Mouse (Mus musculus) olfactory bulb, adult 2 months (tissue): ENCODE measurements around the gene Icam1. TPM values are rescaled to one million over a fixed set of nuclear protein-coding genes. Genes with fewer than 3 reads are reported as not detected.

ENCODE experiments used
- H3K27ac ChIP-seq: fragments of 200-500 bp; 2 replicates; pipeline ENCODE4 v1.5.1; 2012; ENCODE audit warnings: low read depth, low read length; ENCODE audit not compliant: insufficient read depth
- H3K4me1 ChIP-seq: fragments of 200-500 bp; 2 replicates; pipeline ENCODE4 v1.6.1; 2012; ENCODE audit warnings: low read length; ENCODE audit not compliant: control insufficient read depth, insufficient read depth
- H3K4me3 ChIP-seq: fragments of 200-500 bp; 2 replicates; pipeline ENCODE4 v1.5.1; 2012; ENCODE audit warnings: mild to moderate bottlenecking, low read depth, low read length, moderate library complexity; ENCODE audit not compliant: insufficient read depth
- CTCF ChIP-seq: fragments of 200-500 bp; IDR thresholded peaks from 2 replicates; pipeline ENCODE4 v1.5.1; 2012; ENCODE audit warnings: low read depth, mild to moderate bottlenecking, low read length, moderate library complexity; ENCODE audit not compliant: insufficient read depth
- POLR2A ChIP-seq: fragments of 200-500 bp; IDR thresholded peaks from 2 replicates; pipeline ENCODE4 v1.6.1; 2012; ENCODE audit warnings: mild to moderate bottlenecking, low read depth, low read length, moderate library complexity; ENCODE audit not compliant: insufficient read depth
- WGBS: fragments of 180-500 bp; shearing (Covaris S2); methylation state at CpG from one replicate; pipeline ENCODE4 v1.1.7; 2018; 5-methylcytosine and 5-hydroxymethylcytosine counted together
- polyA plus RNA-seq: library from polyadenylated mRNA; stranded (reverse); fragments of >200 nt; gene quantifications from 2 replicates; pipeline ENCODE4 v1.2.4, GENCODE M21; 2012; ENCODE audit warnings: low replicate concordance; ENCODE audit not compliant: missing spikeins, insufficient read depth, insufficient read length

Icam1 gene
- polyA plus RNA-seq, 1 experiment = not detected

- TF ChIP-seq POLR2A = no peak
- no peak for TF ChIP-seq CTCF
- Histone ChIP-seq H3K4me1 (peaks cover 18% of the 10 kb centered on the region), H3K27ac (no peak overlapping the region), H3K4me3 (no peak overlapping the region)
- WGBS = 55% methylated on average over 3 of the region's 3 CpGs
Observed at GRCm38 (mm10) chr9:21045235-21045634, 29.4 kb downstream of the Icam1 start.

GRCm38 (mm10) chr9:21051578-21051977 lies 35.8 kb downstream of the Icam1 start:
- 69% methylated on average over 10 of the region's 10 CpGs for WGBS
- Histone ChIP-seq H3K27ac (no peak overlapping the region), H3K4me1 (no peaks in the 10 kb centered on the region), H3K4me3 (no peak overlapping the region)
- TF ChIP-seq POLR2A (no peak), CTCF (no peak)

- Histone ChIP-seq H3K27ac (peak overlapping the region; percentile 55), H3K4me3 (no peak overlapping the region)
- 94% methylated on average over 2 of the region's 2 CpGs for WGBS
Observed at GRCm38 (mm10) chr9:21062928-21063327, 47.1 kb downstream of the Icam1 start.

GRCm38 (mm10) chr9:21067006-21067684 lies 51.4 kb downstream of the Icam1 start, which contains the start of gene Zglp1:
Zglp1 (minus strand) TSS chr9:21067093.
- no peak for TF ChIP-seq CTCF
- no peak for TF ChIP-seq POLR2A
- H3K27ac ChIP-seq = no peak within 1 kb of the TSS
- WGBS = 89% methylated on average over 27 of the region's 27 CpGs
- peaks cover 14% of the 10 kb centered on the region for H3K4me1 ChIP-seq
- no peak within 1 kb of the TSS for H3K4me3 ChIP-seq

More at GRCm38 (mm10) chr9:21062928-21063327, 47.1 kb downstream of the Icam1 start:
- peaks cover 11% of the 10 kb centered on the region for H3K4me1 ChIP-seq
- TF ChIP-seq CTCF = no peak
- no peak for TF ChIP-seq POLR2A

GRCm38 (mm10) chr9:21072641-21073040 lies 56.9 kb downstream of the Icam1 start:
- TF ChIP-seq CTCF (no peak), POLR2A (no peak)
- Histone ChIP-seq H3K4me3 (peak overlapping the region; percentile 80), H3K27ac (no peak overlapping the region), H3K4me1 (peaks cover 5% of the 10 kb centered on the region)
- WGBS = 13% methylated on average over 4 of the region's 4 CpGs

DNA sequence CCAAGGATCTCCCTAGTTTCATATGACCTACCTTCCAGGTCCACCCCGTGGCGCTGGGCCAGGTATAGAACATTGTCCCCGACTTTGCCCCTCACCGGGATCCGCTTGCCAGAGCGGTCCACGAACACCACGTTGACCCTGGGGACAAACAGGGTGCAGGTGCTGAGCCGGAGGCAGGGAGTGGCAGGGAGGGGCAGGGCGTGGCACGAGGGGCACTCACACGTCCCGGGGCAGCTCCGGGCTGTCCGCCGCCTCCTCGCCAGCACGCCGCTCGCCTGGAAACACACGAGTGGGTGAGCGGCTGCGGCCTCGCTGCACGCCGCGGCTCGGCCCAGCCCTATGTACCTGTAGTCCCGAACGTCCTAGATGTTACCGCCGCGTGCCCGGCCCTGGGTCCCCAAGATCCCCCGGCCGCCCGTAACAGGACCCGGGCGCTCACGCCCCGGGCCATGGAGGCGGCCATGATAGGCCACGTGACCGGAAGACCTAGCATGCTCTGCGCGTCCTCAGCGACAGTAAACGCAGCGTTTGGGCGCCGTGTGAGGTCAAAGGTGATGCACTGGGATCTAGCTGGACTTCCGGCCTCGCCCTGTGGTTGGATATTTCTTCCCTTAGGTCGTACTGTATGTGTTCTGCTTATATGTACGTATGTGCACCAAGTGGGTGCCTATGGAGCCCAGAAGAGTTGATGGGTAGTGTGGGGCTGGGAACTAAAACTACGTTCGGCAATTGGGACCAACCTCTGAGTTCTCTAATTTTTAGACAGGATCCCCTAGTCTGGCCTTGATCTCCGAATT lies 57.5 kb downstream of the Icam1 start, which contains the start of the genes Gm49373 and Fdx1l:
Gm49373 (minus strand) TSS at position 53 of the 797 bp plus-strand sequence.
Fdx1l (minus strand) TSS at position 571 of the 797 bp plus-strand sequence.
- peaks cover 5% of the 10 kb centered on the region for H3K4me1 ChIP-seq
- H3K27ac ChIP-seq = no peak within 1 kb of the TSS
- TF ChIP-seq POLR2A (peak; percentile 68), CTCF (no peak)
- peak within 1 kb of the TSS; percentile 80 for H3K4me3 ChIP-seq
- 2% methylated on average over 58 of the region's 58 CpGs for whole genome bisulfite sequencing

- Histone ChIP-seq H3K27ac (no peak overlapping the region), H3K4me1 (peaks cover 5% of the 10 kb centered on the region), H3K4me3 (no peak overlapping the region)
- WGBS = 65% methylated on average over 1 of the region's 1 CpGs
- TF ChIP-seq CTCF (no peak), POLR2A (no peak)
Observed at GRCm38 (mm10) chr9:21074173-21074572, 58.4 kb downstream of the Icam1 start.

- TF ChIP-seq POLR2A (no peak), CTCF (no peak)
- 90% methylated on average over 3 of the region's 3 CpGs for WGBS
- Histone ChIP-seq H3K4me1 (peaks cover 5% of the 10 kb centered on the region), H3K27ac (no peak overlapping the region), H3K4me3 (no peak overlapping the region)
Observed at GRCm38 (mm10) chr9:21075625-21076024, 59.8 kb downstream of the Icam1 start.

Other genes starting within 250 kb of the Icam1 start
- not detected in 2 replicates for gene Col5a3, start 200.9 kb upstream of the Icam1 start, polyA plus RNA-seq
- not detected in 2 replicates for gene Rdh8, start 197.5 kb upstream of the Icam1 start, polyA plus RNA-seq
- 183 TPM in 1 of 2 replicates, not detected in the other for gene A230050P20Rik, start 147.3 kb upstream of the Icam1 start, polyA plus RNA-seq
- not detected in 2 replicates for gene Angptl6, start 136.3 kb upstream of the Icam1 start, polyA plus RNA-seq
- gene Ppan, start 127.8 kb upstream of the Icam1 start, polyA plus RNA-seq = not detected in 2 replicates
- gene Eif3g, start 117.4 kb upstream of the Icam1 start, polyA plus RNA-seq = not detected in 2 replicates
- gene Dnmt1, start 56.1 kb upstream of the Icam1 start, polyA plus RNA-seq = 56.5 TPM in 1 of 2 replicates, not detected in the other
- not detected in 2 replicates for gene S1pr2, start 39.2 kb upstream of the Icam1 start, polyA plus RNA-seq
- gene Mrpl4, start 13.2 kb upstream of the Icam1 start, polyA plus RNA-seq = not detected in 2 replicates
- gene Icam4, start 13.4 kb downstream of the Icam1 start, polyA plus RNA-seq = not detected in 2 replicates
- not detected in 2 replicates for gene Icam5, start 16.1 kb downstream of the Icam1 start, polyA plus RNA-seq
- not detected in 2 replicates for gene Zglp1, start 51.1 kb downstream of the Icam1 start, polyA plus RNA-seq
- not detected in 2 replicates for gene Gm49373, start 57.1 kb downstream of the Icam1 start, polyA plus RNA-seq
- not detected in 2 replicates for gene Fdx1l, start 57.6 kb downstream of the Icam1 start, polyA plus RNA-seq
- not detected in 2 replicates for gene Gm38431, start 76.0 kb downstream of the Icam1 start, polyA plus RNA-seq
- gene Raver1, start 76.0 kb downstream of the Icam1 start, polyA plus RNA-seq = not detected in 2 replicates
- not detected in 2 replicates for gene Tyk2, start 115.3 kb downstream of the Icam1 start, polyA plus RNA-seq
- 282 TPM in 1 of 2 replicates, not detected in the other for gene Cdc37, start 134.0 kb downstream of the Icam1 start, polyA plus RNA-seq
- not detected in 2 replicates for gene Pde4a, start 149.7 kb downstream of the Icam1 start, polyA plus RNA-seq
- gene Keap1, start 223.4 kb downstream of the Icam1 start, polyA plus RNA-seq = not detected in 2 replicates
- gene S1pr5, start 232.5 kb downstream of the Icam1 start, polyA plus RNA-seq = not detected in 2 replicates
- gene Atg4d, start 249.3 kb downstream of the Icam1 start, polyA plus RNA-seq = not detected in 2 replicates